Comparison of ENCODE assay signal across 20 mouse cellular contexts in the genomic region with DNA sequence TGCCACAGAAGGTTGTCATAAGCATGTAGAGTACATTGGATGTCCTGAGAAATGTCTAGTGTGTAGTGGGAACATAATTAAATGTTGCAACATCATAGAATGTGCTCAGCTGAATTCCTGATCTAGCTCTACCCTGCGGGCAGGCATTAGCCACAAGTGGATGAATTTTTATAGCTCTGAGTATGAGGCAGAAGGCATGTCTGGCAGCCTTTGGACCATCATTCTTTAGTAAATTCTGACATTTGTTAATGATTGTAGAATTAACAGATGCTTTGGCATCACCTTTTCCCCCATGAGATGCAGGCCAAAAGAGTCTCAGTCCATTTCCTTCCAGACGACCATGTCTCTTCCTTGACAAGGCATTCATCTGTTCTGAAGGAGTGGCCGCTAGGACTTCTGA.
"Had no signal": no experiment of that assay in that cellular context is flagged by ENCODE, and none has a peak within 500 bp of the region (broad histone marks: within the 10 kb centered on the region; RNA-seq: fewer than 3 reads in every experiment).

No protein-coding gene starts in this region.

- H3K4me3 ChIP-seq: limb, embryonic 10.5 days; limb, embryonic 13.5 days; liver, embryonic 12.5 days; liver, embryonic 15.5 days; lung, embryonic 15.5 days; midbrain, embryonic 10.5 days; midbrain, embryonic 15.5 days; myocyte; neural tube, embryonic 13.5 days had no signal

- H3K27ac ChIP-seq: limb, embryonic 10.5 days; limb, embryonic 13.5 days; liver, embryonic 12.5 days; liver, embryonic 15.5 days; lung, embryonic 15.5 days; midbrain, embryonic 10.5 days; midbrain, embryonic 15.5 days; neural tube, embryonic 13.5 days had no signal

- H3K27me3 ChIP-seq: limb, embryonic 13.5 days; liver, embryonic 12.5 days; liver, embryonic 15.5 days; lung, embryonic 15.5 days; megakaryocyte, embryonic 14.5 days; midbrain, embryonic 15.5 days; neural tube, embryonic 13.5 days had no signal

- ATAC-seq: intestine, postnatal 0 days; liver, embryonic 12.5 days; midbrain, embryonic 15.5 days had no signal

- H3K36me3 ChIP-seq: limb, embryonic 10.5 days; limb, embryonic 13.5 days; liver, embryonic 12.5 days; liver, embryonic 15.5 days; lung, embryonic 15.5 days; midbrain, embryonic 10.5 days; midbrain, embryonic 15.5 days; neural tube, embryonic 13.5 days had no signal

- H3K9me3 ChIP-seq: limb, embryonic 10.5 days; limb, embryonic 13.5 days; liver, embryonic 12.5 days; liver, embryonic 15.5 days; lung, embryonic 15.5 days; midbrain, embryonic 10.5 days; midbrain, embryonic 15.5 days; neural tube, embryonic 13.5 days had no signal

- H3K9ac ChIP-seq: limb, embryonic 13.5 days; liver, embryonic 12.5 days; liver, embryonic 15.5 days; lung, embryonic 15.5 days; midbrain, embryonic 15.5 days; neural tube, embryonic 13.5 days had no signal

- H3K4me2 ChIP-seq: limb, embryonic 13.5 days; liver, embryonic 12.5 days; liver, embryonic 15.5 days; lung, embryonic 15.5 days; midbrain, embryonic 15.5 days; neural tube, embryonic 13.5 days had no signal

- DNase-seq: layer of hippocampus, postnatal 36 days; liver; lung, adult 18-20 months; lung, postnatal 10 days; lung, postnatal 36 days; retina, postnatal 1 day; right cerebral cortex, postnatal 25 days; thymus, adult 18-20 months; thymus, postnatal 36 days had no signal

- H3K4me1 ChIP-seq: limb, embryonic 10.5 days; limb, embryonic 13.5 days; liver, embryonic 12.5 days; liver, embryonic 15.5 days; megakaryocyte, embryonic 14.5 days had no signal
